Mouse (Mus musculus): ENCODE measurements around the gene Neurod4.
"Not testable (repeated sequence)": the region's sequence is repeated elsewhere in the genome, so short reads cannot be mapped to it uniquely, and the experiment has no call there.

The Neurod4 gene

GRCm38 (mm10) chr10:130280066-130280465 is at the start of gene Neurod4:
TSS of gene Neurod4 (minus strand) at chr10:130280240.
- DNase-seq (ENCODE audit: low spot score): no peak

DNA sequence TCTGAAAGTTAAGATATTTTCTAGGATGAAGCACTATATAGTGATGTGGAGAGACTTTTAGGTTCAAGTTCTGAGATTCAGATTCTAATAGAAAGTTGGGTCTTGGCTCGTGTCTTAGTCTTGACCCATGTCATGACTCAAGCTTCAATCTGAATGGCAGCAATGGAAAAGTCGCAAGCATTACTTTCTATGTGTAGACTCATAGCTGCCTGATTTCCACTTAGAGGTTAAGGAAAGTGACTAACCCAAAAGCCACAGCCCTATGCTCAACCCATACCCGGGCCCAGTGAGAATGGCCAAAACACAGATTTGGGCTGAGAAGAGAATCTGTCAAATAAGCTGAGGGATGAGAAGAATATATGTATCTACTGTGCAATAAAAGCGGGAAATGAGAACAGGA is 44.2 kb upstream of the Neurod4 start:
- no peak for DNase-seq (ENCODE audit: low spot score)

DNA sequence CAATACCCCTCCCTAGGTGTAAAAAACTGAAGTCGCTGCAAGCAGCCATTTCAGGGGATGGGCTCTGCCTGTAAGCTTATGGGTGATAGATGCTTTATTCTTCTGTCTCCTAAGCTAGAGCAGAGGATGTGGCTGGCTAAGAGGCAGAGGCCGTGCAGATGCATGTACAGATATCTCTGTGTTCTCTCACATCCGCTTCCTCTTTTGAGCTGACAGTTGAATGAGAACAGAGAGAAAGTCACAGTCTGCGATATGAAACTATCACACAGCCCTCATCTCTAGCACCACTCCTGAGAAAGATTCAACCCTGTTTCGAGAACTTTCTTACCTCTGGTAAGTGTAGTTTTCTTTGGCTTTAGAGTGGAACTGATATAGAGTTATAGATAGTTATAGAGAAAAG is 42.6 kb upstream of the Neurod4 start, which contains the start of gene Tespa1:
Tespa1 (plus strand) TSS at position 234 of the 400 bp plus-strand sequence.
- DNase-seq (ENCODE audit: low spot score): no peak

GRCm38 (mm10) chr10:130322062-130322461 is 42.0 kb upstream of the Neurod4 start:
- DNase-seq (ENCODE audit: low spot score): no peak

DNA sequence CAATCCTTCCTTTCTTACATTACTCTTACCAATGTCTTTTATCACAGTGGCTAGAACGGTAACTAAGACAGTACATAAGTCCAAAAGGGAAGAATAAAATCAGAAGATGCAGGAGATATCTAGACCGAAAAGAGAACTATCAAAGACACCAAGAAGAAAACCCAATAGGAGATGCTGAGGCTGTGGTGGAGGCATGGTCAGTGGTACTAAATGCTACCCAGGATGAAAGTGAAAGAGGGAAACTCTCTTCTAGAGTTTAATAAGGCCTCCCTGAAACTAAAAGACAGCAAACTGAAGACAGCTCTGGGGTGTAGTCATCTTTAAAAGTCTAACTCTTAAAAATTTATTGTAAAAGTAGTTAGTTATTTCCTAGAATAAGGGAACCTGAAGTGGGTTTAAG is 40.7 kb upstream of the Neurod4 start:
- no peak for DNase-seq (ENCODE audit: low spot score)

DNA sequence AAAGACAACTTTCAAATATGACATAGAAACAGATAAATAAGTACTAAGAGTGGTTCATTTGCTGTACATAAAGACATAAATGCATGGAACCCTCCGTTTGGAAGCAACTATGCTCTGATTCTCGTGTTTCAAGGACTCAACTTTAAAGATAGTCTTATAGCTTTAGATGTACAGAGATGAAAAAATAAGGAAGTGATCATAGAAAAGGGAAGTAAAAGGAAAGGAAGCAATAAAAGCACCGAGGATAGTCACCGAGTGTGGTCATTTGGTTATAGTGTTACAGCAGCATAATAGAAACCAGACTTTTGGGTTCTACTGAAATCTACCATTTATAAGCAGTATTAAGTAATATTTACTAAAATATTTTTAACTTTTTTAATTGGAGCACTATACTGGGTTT is 38.7 kb upstream of the Neurod4 start:
- no peak for DNase-seq (ENCODE audit: low spot score)

DNA sequence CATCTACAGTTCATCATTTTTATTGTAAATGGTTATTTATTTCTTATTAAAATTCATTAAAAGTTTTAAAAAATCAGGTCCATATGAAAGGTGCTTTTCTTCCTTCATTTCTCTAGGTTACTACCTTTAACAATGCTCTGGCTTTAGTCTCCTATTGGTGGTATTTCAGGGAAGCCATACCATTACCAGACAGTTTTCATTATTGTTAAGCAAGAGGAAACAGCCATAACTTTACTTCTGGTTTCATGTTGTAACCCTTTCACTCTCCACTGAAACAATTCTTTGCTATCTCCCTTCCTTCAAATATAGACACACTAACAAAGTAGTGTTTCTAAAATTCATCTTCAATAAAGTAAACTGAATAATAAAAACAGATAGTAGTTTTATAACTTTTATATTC is 35.8 kb upstream of the Neurod4 start:
- no peak for DNase-seq (ENCODE audit: low spot score)

DNA sequence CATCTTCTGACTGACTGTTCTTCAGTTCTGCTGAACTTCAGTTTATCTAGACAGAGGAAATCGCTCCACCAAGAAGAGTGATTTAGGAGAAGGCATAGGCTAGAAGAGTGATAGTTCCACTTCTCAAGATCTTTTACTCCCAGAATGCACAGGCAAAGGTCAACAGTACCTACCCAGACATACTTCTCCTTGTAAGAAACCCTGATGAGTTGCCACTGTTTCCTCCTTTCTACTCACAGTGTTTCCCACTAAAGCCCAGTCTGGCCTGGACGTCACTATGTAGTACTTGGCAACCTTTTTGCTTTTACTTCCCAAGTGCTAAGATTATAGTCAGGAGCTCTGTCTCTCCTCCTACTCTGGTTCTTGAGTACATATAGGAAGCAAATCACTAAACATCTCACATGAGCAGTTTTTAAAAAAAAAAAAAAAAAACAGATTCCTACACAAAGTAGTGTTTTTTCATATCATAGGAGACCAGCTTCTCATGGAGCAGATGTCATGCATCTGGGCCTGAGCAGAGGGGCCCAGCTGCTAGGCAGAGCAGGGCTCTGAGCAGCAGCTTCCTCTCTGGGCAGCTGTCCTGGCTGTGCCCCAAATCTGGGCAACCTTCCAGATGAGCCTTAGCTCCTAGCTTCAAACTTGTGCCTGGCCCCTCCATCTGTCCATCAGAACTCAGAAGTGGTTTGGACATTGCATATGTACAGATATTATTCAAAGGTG is 34.2 kb upstream of the Neurod4 start:
- DNase-seq (ENCODE audit: low spot score): no peak

- no peak for DNase-seq (ENCODE audit: low spot score)
Measured at GRCm38 (mm10) chr10:130313531-130313930, 33.5 kb upstream of the Neurod4 start.

- DNase-seq (ENCODE audit: low spot score): no peak
Measured at GRCm38 (mm10) chr10:130311534-130312227, 31.6 kb upstream of the Neurod4 start.

DNA sequence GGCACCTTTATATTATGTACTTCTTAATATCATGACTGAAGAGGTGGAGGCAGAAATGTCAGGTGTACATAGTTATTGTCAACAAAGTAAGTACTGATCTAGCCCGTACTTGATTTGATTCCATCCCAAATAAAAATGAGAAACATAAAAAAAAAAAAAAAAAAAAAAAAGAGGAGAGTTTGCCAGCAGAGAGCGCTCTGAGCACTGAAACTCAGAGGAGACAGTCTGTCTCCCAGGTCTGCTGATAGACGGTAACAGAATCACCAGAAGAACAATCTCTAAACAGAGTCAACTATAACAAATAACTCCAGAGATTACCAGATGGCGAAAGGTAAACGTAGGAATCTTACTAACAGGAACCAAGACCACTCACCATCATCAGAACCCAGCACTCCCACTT is 24.1 kb upstream of the Neurod4 start:
- DNase-seq (ENCODE audit: low spot score): not testable (repeated sequence)

DNA sequence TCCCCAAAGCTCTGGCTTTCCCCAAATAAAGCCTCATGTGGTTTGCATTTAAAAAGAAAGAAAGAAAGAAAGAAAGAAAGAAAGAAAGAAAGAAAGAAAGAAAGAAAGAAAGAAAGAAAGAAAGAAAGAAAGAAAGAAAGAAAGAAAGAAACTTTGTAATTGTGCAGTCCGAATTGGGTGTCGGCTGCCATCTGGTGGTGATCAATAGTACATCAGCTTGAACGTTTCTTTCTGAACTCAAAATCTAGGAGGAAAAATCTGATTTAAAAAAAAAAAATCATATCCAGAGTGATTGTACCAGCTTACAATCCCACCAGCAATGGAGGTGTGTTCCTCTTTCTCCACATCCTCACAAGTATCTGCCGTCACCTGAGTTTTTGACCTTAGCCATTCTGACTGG is 18.7 kb upstream of the Neurod4 start:
- DNase-seq (ENCODE audit: low spot score): not testable (repeated sequence)

DNA sequence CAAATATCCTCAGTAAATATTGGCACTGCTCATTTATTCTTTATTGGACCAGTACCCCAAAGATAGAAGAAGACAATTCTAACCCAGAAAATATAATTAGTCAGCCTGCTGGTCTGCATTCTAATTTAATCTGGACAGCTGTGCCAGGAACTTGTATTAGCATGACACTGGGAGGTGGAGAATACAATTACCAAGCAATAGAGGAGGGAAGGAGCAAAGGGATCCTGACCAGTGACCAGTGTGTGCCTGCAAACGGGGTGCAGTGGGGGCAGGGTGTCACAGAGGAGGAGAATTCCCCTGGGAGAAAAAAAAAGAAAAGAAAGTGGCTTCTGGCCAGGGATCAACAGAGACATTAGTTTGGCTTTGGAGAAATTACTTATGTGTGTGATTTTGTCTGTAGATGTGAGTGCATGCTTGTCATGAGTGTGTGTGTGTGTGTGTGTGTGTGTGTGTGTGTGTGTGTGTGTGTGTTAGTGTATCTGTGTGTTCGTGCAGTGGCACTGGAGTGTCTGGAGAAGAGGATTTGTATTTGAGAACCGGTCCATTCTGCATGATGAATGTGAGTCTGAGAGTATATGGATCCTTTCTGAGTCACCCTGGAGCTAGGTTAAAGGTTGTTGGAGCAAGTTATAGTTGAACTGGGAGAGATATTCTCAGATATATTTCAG is 13.8 kb upstream of the Neurod4 start:
- DNase-seq (ENCODE audit: low spot score): no peak

- no peak for DNase-seq (ENCODE audit: low spot score)
Measured at GRCm38 (mm10) chr10:130288007-130288406, 8.0 kb upstream of the Neurod4 start.

- no peak for DNase-seq (ENCODE audit: low spot score)
Measured at GRCm38 (mm10) chr10:130287201-130287600, 7.2 kb upstream of the Neurod4 start.

DNA sequence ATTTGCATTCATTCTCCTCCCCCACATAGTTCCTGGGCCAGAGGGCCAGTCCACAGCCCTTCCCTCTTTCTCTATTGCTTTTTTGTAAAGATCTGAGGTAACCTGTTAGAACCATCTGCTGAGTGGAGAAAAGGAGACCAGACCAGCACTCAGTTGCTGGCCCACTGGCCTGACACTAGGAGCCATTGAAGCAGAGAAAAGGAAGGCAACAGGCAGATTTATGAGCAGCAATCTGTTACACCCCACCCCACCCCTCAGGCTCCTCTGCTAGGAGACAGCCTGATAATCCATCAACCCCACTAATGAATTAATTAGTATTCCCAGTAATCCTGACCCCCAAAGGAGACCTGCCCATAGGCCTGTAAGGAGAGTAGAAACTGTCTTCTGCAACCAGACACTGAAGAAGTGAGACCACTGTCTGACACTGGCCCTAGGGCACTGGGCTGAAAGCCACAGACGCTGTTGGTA is 2.0 kb upstream of the Neurod4 start:
- DNase-seq (ENCODE audit: low spot score): no peak

DNA sequence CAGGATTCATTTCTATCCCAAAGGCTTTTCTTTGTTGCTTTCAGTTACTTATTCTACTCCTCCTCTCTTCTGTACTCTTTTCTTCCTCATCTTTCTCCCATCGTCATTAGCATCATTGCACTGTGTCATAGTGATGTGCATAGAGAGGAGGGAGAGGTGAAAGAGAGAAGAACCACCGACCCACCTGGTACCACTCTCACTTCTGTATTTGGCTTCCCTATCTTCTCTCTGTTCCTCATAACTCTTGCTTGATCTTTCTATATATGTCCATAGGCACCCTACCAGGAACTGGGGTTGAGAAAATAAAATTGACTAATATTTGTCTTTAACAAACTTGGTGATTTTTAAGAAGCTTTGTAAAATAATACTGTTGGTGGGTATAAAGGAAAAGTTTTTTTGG is 3.5 kb downstream of the Neurod4 start:
- no peak for DNase-seq (ENCODE audit: low spot score)

- no peak for DNase-seq (ENCODE audit: low spot score)
Measured at GRCm38 (mm10) chr10:130275759-130276158, 4.3 kb downstream of the Neurod4 start.

- no peak for DNase-seq (ENCODE audit: low spot score)
Measured at GRCm38 (mm10) chr10:130263203-130263602, 16.8 kb downstream of the Neurod4 start.

GRCm38 (mm10) chr10:130259483-130259882 is 20.6 kb downstream of the Neurod4 start:
- no peak for DNase-seq (ENCODE audit: low spot score)

DNA sequence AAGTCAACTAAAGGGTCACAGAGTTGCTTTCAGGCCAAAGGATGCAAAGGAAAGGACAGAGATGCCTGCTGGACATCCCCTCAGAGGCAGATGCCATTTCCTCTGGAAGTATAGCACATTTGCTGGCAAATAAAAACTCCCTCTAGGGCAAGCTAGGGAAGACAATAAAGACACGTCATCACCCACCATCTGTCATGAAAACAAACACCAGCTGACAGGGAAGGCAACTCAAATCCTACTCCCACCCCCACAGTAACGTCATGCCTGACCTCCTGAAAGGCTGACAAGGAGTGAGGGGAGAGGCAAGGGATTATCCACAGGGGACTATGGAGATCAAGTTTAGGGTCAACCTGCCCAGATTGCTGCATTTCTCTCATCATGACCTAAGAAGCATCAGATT is 35.8 kb downstream of the Neurod4 start:
- DNase-seq (ENCODE audit: low spot score): no peak

DNA sequence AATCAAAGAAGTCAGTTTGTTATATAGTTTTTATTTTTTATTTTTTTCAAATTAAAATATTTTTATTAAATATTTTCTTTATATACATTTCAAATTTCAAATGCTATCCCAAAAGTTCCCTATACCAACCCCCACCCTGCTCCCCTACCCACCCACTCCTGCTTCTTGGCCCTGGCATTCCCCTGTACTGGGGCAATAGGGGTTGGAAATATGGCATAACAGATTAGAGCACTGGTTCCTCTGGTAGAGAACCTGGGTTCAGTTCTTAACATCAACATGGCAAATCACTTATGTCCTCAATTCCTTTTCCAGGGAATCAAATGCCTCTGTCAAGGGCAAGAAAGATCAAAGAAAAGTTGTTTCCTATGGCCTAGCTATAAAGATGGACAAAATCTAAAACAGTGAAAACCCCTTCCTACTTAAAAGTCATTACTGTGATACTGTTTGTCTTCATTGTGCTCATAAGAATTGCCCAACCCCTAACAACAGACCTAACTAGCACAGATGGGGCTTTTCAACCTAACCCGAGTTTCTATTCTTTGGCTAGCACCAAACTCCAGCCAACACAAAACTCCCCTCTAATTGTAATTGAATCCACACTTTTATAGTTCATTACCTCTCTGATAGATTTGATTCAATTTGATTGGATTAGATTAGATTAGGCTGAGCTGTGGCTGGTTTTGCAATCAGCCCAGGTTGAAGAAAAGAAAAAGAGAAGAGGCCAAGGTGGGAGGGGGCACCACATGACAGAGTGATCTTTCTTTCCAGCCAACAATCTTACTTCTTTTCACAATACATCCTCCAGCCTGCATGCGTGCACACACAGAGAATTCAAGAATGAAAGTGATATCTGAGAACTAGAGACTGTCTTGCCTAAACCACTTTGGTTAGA is 41.5 kb downstream of the Neurod4 start:
- no peak for DNase-seq (ENCODE audit: low spot score)

Measured in urinary bladder, postnatal 25 days (tissue).